Mouse (Mus musculus) thymus, postnatal 4 days (tissue): ENCODE data around the gene Nfu1.
"Not testable (repeated sequence)": the region's sequence is repeated elsewhere in the genome, so short reads cannot be mapped to it uniquely, and the experiment has no call there.

ENCODE experiments used
- DNase-seq: peaks from one replicate; pipeline ENCODE4 v3.0.0; 2021

Nfu1 gene

GRCm38 (mm10) chr6:87026980-87027379, 17.9 kb downstream of the Nfu1 start:
- DNase-seq, result no peak

- no peak for DNase-seq
Measured at GRCm38 (mm10) chr6:87028881-87029280, 19.8 kb downstream of the Nfu1 start.

GRCm38 (mm10) chr6:87031310-87031709, 22.3 kb downstream of the Nfu1 start:
- not testable (repeated sequence) for DNase-seq

- DNase-seq, result no peak
Measured at GRCm38 (mm10) chr6:87032401-87032800, 23.4 kb downstream of the Nfu1 start.

- DNase-seq, result no peak
Measured at GRCm38 (mm10) chr6:87034395-87034794, 25.4 kb downstream of the Nfu1 start.

GRCm38 (mm10) chr6:87037826-87038620, 29.0 kb downstream of the Nfu1 start:
- no peak for DNase-seq

- no peak for DNase-seq
Measured at GRCm38 (mm10) chr6:87039161-87039560, 30.1 kb downstream of the Nfu1 start.

- DNase-seq, result peak; percentile 52
Measured at GRCm38 (mm10) chr6:87040971-87041370, 31.9 kb downstream of the Nfu1 start.

GRCm38 (mm10) chr6:87041431-87041830, 32.4 kb downstream of the Nfu1 start:
- DNase-seq, result no peak

GRCm38 (mm10) chr6:87042004-87042336, 32.9 kb downstream of the Nfu1 start:
- DNase-seq, result no peak

- DNase-seq, result peak; percentile 98
Measured at GRCm38 (mm10) chr6:87042337-87043130, 33.5 kb downstream of the Nfu1 start, which contains the start of gene Gfpt1. Gene Gfpt1, plus strand, starts transcription at chr6:87042846.

GRCm38 (mm10) chr6:87043131-87043516, 34.1 kb downstream of the Nfu1 start:
- no peak for DNase-seq

GRCm38 (mm10) chr6:87044895-87045294, 35.9 kb downstream of the Nfu1 start:
- DNase-seq, result no peak

- DNase-seq, result no peak
Measured at GRCm38 (mm10) chr6:87045507-87045906, 36.5 kb downstream of the Nfu1 start.

GRCm38 (mm10) chr6:87048712-87049111, 39.7 kb downstream of the Nfu1 start:
- not testable (repeated sequence) for DNase-seq

GRCm38 (mm10) chr6:87051886-87052425, 42.9 kb downstream of the Nfu1 start:
- DNase-seq, result no peak

- DNase-seq, result no peak
Measured at GRCm38 (mm10) chr6:87054193-87054592, 45.2 kb downstream of the Nfu1 start.

GRCm38 (mm10) chr6:87059754-87060153, 50.7 kb downstream of the Nfu1 start:
- no peak for DNase-seq

GRCm38 (mm10) chr6:87063586-87063985, 54.5 kb downstream of the Nfu1 start:
- no peak for DNase-seq

- no peak for DNase-seq
Measured at GRCm38 (mm10) chr6:87068209-87068608, 59.2 kb downstream of the Nfu1 start.

GRCm38 (mm10) chr6:87069195-87069900, 60.3 kb downstream of the Nfu1 start:
- no peak for DNase-seq

GRCm38 (mm10) chr6:87070641-87071040, 61.6 kb downstream of the Nfu1 start:
- no peak for DNase-seq

- no peak for DNase-seq
Measured at GRCm38 (mm10) chr6:87072759-87073158, 63.7 kb downstream of the Nfu1 start.
